Mouse (Mus musculus): Measurements from ENCODE around the gene Rrm1. TPM values are rescaled to one million over a fixed set of nuclear protein-coding genes. Genes with fewer than 3 reads are reported as not detected.

The Rrm1 gene
- 40.0 TPM for total RNA-seq (2023)

GRCm38 (mm10) chr7:102441657-102442391, at the start of gene Rrm1:
Gene Rrm1 (plus strand): TSS chr7:102441695.

GRCm38 (mm10) chr7:102481579-102481978, 40.1 kb downstream of the Rrm1 start, which contains the start of gene Olfr543:
Gene Olfr543 (minus strand): TSS chr7:102481679.

DNA sequence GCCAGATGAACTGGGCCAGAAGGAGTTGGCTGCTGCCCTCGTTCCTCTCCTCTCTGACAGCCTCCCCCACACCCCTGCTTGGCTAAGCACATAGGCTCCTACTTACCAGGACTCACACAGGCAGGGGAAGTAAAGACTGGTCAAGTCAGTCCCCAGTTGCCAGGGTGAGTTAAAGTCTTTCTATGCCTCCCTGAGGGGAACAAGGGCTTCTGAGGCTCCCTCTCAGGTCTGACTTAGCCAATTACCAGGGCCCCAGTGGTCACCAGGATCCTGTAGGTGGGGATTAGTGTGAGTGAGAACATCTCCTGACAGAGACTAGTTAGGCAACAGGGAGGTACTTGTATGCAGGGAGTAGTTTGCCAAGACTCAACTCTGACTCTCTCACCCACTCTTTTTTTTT, 46.7 kb downstream of the Rrm1 start, which contains the start of gene Olfr544:
Gene Olfr544 (minus strand): TSS at position 153 of the 400 bp plus-strand sequence.

GRCm38 (mm10) chr7:102499473-102499872, 58.0 kb downstream of the Rrm1 start, which contains the start of gene Olfr545:
Gene Olfr545 (minus strand): TSS chr7:102499573.

Other genes starting within 250 kb of the Rrm1 start
- gene Nup98, start 231.5 kb upstream of the Rrm1 start, total RNA-seq (2023) = 133 TPM
- 37.7 TPM for gene Pgap2, start 231.5 kb upstream of the Rrm1 start, total RNA-seq (2023)
- gene Rhog, start 185.6 kb upstream of the Rrm1 start, total RNA-seq (2023) = 161 TPM
- 161 TPM for gene Stim1, start 173.9 kb upstream of the Rrm1 start, total RNA-seq (2023)
- gene Olfr543, start 40.0 kb downstream of the Rrm1 start, total RNA-seq (2023) = not detected
- not detected for gene Olfr544, start 46.6 kb downstream of the Rrm1 start, total RNA-seq (2023)
- gene Olfr545, start 57.9 kb downstream of the Rrm1 start, total RNA-seq (2023) = not detected
- gene Olfr547, start 93.1 kb downstream of the Rrm1 start, total RNA-seq (2023) = not detected
- not detected for gene Olfr548-ps1, start 99.2 kb downstream of the Rrm1 start, total RNA-seq (2023)
- gene Olfr549, start 108.2 kb downstream of the Rrm1 start, total RNA-seq (2023) = not detected
- 43.5 TPM for gene Trim21, start 123.8 kb downstream of the Rrm1 start, total RNA-seq (2023)
- gene Olfr550, start 129.7 kb downstream of the Rrm1 start, total RNA-seq (2023) = not detected
- gene Olfr551, start 150.2 kb downstream of the Rrm1 start, total RNA-seq (2023) = not detected
- gene Olfr552, start 156.1 kb downstream of the Rrm1 start, total RNA-seq (2023) = 0.23 TPM
- not detected for gene Olfr553, start 176.5 kb downstream of the Rrm1 start, total RNA-seq (2023)
- not detected for gene Olfr554, start 196.7 kb downstream of the Rrm1 start, total RNA-seq (2023)
- not detected for gene Olfr555, start 217.1 kb downstream of the Rrm1 start, total RNA-seq (2023)
- not detected for gene Olfr556, start 223.2 kb downstream of the Rrm1 start, total RNA-seq (2023)
- 11.8 TPM for gene Trim68, start 245.6 kb downstream of the Rrm1 start, total RNA-seq (2023)

All from CD4-positive naive resting alpha-beta T cell, adult 76 days (primary cell).